Mouse (Mus musculus): ENCODE measurements around the gene Bcas2. TPM values are rescaled to one million over a fixed set of nuclear protein-coding genes. Genes with fewer than 3 reads are reported as not detected.
"Not testable (repeated sequence)": the region's sequence is repeated elsewhere in the genome, so short reads cannot be mapped to it uniquely, and the experiment has no call there.

Bcas2 gene
- polyA plus RNA-seq, 1 experiment from 2014 or later: 250 TPM

- Histone ChIP-seq H3K9me3 (ENCODE audit: control insufficient read depth, low read length) (no peaks in the 10 kb centered on the region), H3K27ac (ENCODE audit: low read depth, low read length) (no peak overlapping the region), H3K4me1 (ENCODE audit: control insufficient read depth, insufficient read depth, low read length) (no peaks in the 10 kb centered on the region), H3K4me2 (no peak overlapping the region), H3K4me3 (ENCODE audit: low read depth, low read length) (no peak overlapping the region), H3K36me3 (ENCODE audit: control insufficient read depth, insufficient read depth, low read length) (no peaks in the 10 kb centered on the region), H3K9ac (ENCODE audit: low read length) (no peak overlapping the region), H3K27me3 (ENCODE audit: control insufficient read depth, insufficient read depth, low read length) (no peaks in the 10 kb centered on the region)
- 92% methylated on average over 6 of the region's 6 CpGs for WGBS
- ATAC-seq (ENCODE audit: low FRiP score) (no peak), DNase-seq (ENCODE audit: low spot score, missing footprints) (no peak)
Observed at GRCm38 (mm10) chr3:103206393-103206792, 34.9 kb downstream of the Bcas2 start.

DNA sequence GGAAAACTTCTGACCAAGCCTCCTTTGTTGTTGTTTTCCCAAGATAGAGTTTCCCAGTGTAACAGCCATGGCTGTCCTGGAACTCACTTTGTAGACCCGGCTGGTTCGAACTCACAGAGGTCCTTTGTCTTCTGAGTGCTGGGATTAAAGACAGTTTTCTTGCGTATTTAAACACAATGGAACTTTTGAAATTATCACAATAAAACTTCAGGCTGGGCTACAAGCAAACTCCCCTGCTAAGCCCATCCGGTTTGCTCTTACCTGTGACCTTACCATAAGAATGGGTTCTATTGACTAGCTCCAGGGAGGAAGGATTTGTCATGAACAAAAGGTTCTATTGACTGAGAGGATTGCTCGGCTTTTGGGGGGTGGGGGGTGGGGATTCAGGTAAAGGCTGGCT lies 36.3 kb downstream of the Bcas2 start:
- ATAC-seq (ENCODE audit: low FRiP score) (no peak), DNase-seq (ENCODE audit: low spot score, missing footprints) (no peak)
- Histone ChIP-seq H3K36me3 (ENCODE audit: control insufficient read depth, insufficient read depth, low read length) (no peaks in the 10 kb centered on the region), H3K4me3 (ENCODE audit: low read depth, low read length) (no peak overlapping the region), H3K27me3 (ENCODE audit: control insufficient read depth, insufficient read depth, low read length) (no peaks in the 10 kb centered on the region), H3K9me3 (ENCODE audit: control insufficient read depth, low read length) (no peaks in the 10 kb centered on the region), H3K4me1 (ENCODE audit: control insufficient read depth, insufficient read depth, low read length) (no peaks in the 10 kb centered on the region), H3K9ac (ENCODE audit: low read length) (no peak overlapping the region), H3K27ac (ENCODE audit: low read depth, low read length) (no peak overlapping the region), H3K4me2 (no peak overlapping the region)
- WGBS: 26% methylated on average over 5 of the region's 5 CpGs

DNA sequence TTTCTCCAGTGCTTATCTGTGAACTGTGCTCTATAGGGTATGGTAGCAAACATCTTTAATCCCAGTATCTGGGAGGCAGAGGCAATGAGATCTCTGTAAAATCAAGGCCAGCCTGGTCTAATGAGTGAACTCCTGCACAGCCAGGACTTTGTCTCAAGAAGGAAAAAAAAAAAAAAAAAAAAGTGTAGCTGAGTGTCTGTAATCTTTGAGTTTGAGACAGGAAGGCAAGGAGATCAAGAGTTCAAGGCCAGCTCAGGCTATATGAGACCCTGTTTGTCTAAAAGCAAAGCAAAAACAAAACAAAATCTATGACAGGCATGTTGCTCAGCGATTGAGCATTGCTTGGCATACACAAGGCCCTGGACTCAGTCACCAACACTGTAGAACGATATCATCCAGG lies 36.8 kb downstream of the Bcas2 start:
- Histone ChIP-seq H3K4me2 (no peak overlapping the region), H3K9ac (ENCODE audit: low read length) (no peak overlapping the region), H3K27ac (ENCODE audit: low read depth, low read length) (no peak overlapping the region), H3K4me3 (ENCODE audit: low read depth, low read length) (no peak overlapping the region), H3K4me1 (ENCODE audit: control insufficient read depth, insufficient read depth, low read length) (no peaks in the 10 kb centered on the region), H3K27me3 (ENCODE audit: control insufficient read depth, insufficient read depth, low read length) (no peaks in the 10 kb centered on the region), H3K36me3 (ENCODE audit: control insufficient read depth, insufficient read depth, low read length) (no peaks in the 10 kb centered on the region), H3K9me3 (ENCODE audit: control insufficient read depth, low read length) (no peaks in the 10 kb centered on the region)
- WGBS: 85% methylated on average over 2 of the region's 2 CpGs
- DNase-seq (ENCODE audit: low spot score, missing footprints) (no peak), ATAC-seq (ENCODE audit: low FRiP score) (no peak)

- H3K9me3 ChIP-seq (ENCODE audit: control insufficient read depth, low read length): no peaks in the 10 kb centered on the region
- no peaks in the 10 kb centered on the region for H3K36me3 ChIP-seq (ENCODE audit: control insufficient read depth, insufficient read depth, low read length)
- no peak overlapping the region for H3K9ac ChIP-seq (ENCODE audit: low read length)
- DNase-seq (ENCODE audit: low spot score, missing footprints) (no peak), ATAC-seq (ENCODE audit: low FRiP score) (no peak)
- H3K4me1 ChIP-seq (ENCODE audit: control insufficient read depth, insufficient read depth, low read length): no peaks in the 10 kb centered on the region
- WGBS: 93% methylated on average over 2 of the region's 2 CpGs
- no peak overlapping the region for H3K4me3 ChIP-seq (ENCODE audit: low read depth, low read length)
- H3K4me2 ChIP-seq: no peak overlapping the region
- H3K27me3 ChIP-seq (ENCODE audit: control insufficient read depth, insufficient read depth, low read length): no peaks in the 10 kb centered on the region
- no peak overlapping the region for H3K27ac ChIP-seq (ENCODE audit: low read depth, low read length)
Observed at GRCm38 (mm10) chr3:103211101-103211500, 39.6 kb downstream of the Bcas2 start.

DNA sequence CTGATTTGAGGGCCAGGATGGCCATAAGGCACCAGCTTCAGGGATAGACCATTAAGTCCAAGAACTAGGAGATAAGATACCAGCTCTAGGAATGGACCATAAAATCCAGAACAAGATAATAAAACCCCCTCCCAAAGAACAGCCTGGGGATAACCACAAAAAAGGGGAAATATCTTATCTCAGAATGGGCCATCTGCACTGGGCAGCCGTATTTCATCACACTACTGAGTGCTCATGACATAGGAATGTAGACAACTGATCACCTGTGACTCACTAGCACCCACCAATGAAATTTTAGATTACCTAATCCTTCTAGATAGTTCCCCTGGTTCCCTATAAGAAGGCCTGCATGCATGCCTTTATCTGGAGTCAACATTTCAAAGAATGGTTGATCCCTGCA lies 40.7 kb downstream of the Bcas2 start:
- 86% methylated on average over 1 of the region's 1 CpGs for WGBS
- H3K9me3 ChIP-seq (ENCODE audit: control insufficient read depth, low read length): no peaks in the 10 kb centered on the region
- no peaks in the 10 kb centered on the region for H3K4me1 ChIP-seq (ENCODE audit: control insufficient read depth, insufficient read depth, low read length)
- H3K4me2 ChIP-seq: no peak overlapping the region
- DNase-seq (ENCODE audit: low spot score, missing footprints) (no peak), ATAC-seq (ENCODE audit: low FRiP score) (no peak)
- H3K27ac ChIP-seq (ENCODE audit: low read depth, low read length): no peak overlapping the region
- no peaks in the 10 kb centered on the region for H3K27me3 ChIP-seq (ENCODE audit: control insufficient read depth, insufficient read depth, low read length)
- H3K36me3 ChIP-seq (ENCODE audit: control insufficient read depth, insufficient read depth, low read length): no peaks in the 10 kb centered on the region
- no peak overlapping the region for H3K4me3 ChIP-seq (ENCODE audit: low read depth, low read length)
- H3K9ac ChIP-seq (ENCODE audit: low read length): no peak overlapping the region

DNA sequence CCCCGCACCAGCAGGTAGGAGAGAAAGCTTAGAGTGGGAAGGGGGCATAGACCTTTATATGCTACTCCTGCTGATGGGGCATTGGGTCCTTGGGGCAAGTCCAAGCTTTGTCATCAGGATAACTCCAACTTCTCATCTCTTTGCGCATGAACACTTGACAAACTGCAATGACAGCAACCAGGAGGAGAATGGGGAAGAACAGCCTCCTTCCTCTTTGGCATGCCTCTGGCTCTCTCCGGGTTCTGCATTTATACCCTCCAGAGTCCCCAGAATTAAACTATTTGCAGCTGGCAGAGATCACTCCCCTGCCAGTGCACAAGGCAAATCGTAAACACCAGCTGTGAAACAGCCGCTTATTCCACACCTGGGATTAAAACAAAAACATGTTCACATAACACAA lies 42.1 kb downstream of the Bcas2 start:
- Histone ChIP-seq H3K9me3 (ENCODE audit: control insufficient read depth, low read length) (no peaks in the 10 kb centered on the region), H3K27me3 (ENCODE audit: control insufficient read depth, insufficient read depth, low read length) (no peaks in the 10 kb centered on the region), H3K9ac (ENCODE audit: low read length) (no peak overlapping the region), H3K4me1 (ENCODE audit: control insufficient read depth, insufficient read depth, low read length) (no peaks in the 10 kb centered on the region), H3K27ac (ENCODE audit: low read depth, low read length) (no peak overlapping the region), H3K36me3 (ENCODE audit: control insufficient read depth, insufficient read depth, low read length) (no peaks in the 10 kb centered on the region), H3K4me3 (ENCODE audit: low read depth, low read length) (no peak overlapping the region), H3K4me2 (no peak overlapping the region)
- WGBS: 83% methylated on average over 5 of the region's 5 CpGs
- no peak for ATAC-seq (ENCODE audit: low FRiP score)
- no peak for DNase-seq (ENCODE audit: low spot score, missing footprints)

GRCm38 (mm10) chr3:103214593-103215285 lies 43.3 kb downstream of the Bcas2 start:
- Histone ChIP-seq H3K4me2 (no peak overlapping the region), H3K4me3 (ENCODE audit: low read depth, low read length) (no peak overlapping the region), H3K9ac (ENCODE audit: low read length) (no peak overlapping the region), H3K27ac (ENCODE audit: low read depth, low read length) (no peak overlapping the region), H3K9me3 (ENCODE audit: control insufficient read depth, low read length) (no peaks in the 10 kb centered on the region), H3K36me3 (ENCODE audit: control insufficient read depth, insufficient read depth, low read length) (no peaks in the 10 kb centered on the region), H3K4me1 (ENCODE audit: control insufficient read depth, insufficient read depth, low read length) (no peaks in the 10 kb centered on the region), H3K27me3 (ENCODE audit: control insufficient read depth, insufficient read depth, low read length) (no peaks in the 10 kb centered on the region)
- DNase-seq (ENCODE audit: low spot score, missing footprints): no peak
- 83% methylated on average over 8 of the region's 8 CpGs for WGBS
- ATAC-seq (ENCODE audit: low FRiP score): no peak

GRCm38 (mm10) chr3:103215399-103215798 lies 43.9 kb downstream of the Bcas2 start:
- not testable (repeated sequence) for H3K27me3 ChIP-seq (ENCODE audit: control insufficient read depth, insufficient read depth, low read length)

GRCm38 (mm10) chr3:103221435-103221834 lies 50.0 kb downstream of the Bcas2 start:
- no peak overlapping the region for H3K9ac ChIP-seq (ENCODE audit: low read length)

More at GRCm38 (mm10) chr3:103215399-103215798, 43.9 kb downstream of the Bcas2 start:
- not testable (repeated sequence) for H3K27ac ChIP-seq (ENCODE audit: low read depth, low read length); H3K4me1 ChIP-seq (ENCODE audit: control insufficient read depth, insufficient read depth, low read length); ATAC-seq (ENCODE audit: low FRiP score); H3K9ac ChIP-seq (ENCODE audit: low read length); H3K9me3 ChIP-seq (ENCODE audit: control insufficient read depth, low read length); DNase-seq (ENCODE audit: low spot score, missing footprints); H3K4me2 ChIP-seq; H3K36me3 ChIP-seq (ENCODE audit: control insufficient read depth, insufficient read depth, low read length); H3K4me3 ChIP-seq (ENCODE audit: low read depth, low read length)
- 90% methylated on average over 8 of the region's 8 CpGs for WGBS

More at GRCm38 (mm10) chr3:103221435-103221834, 50.0 kb downstream of the Bcas2 start:
- no peaks in the 10 kb centered on the region for H3K9me3 ChIP-seq (ENCODE audit: control insufficient read depth, low read length)
- no peak for DNase-seq (ENCODE audit: low spot score, missing footprints)
- no peak overlapping the region for H3K27ac ChIP-seq (ENCODE audit: low read depth, low read length)
- H3K4me2 ChIP-seq: no peak overlapping the region
- no peaks in the 10 kb centered on the region for H3K4me1 ChIP-seq (ENCODE audit: control insufficient read depth, insufficient read depth, low read length)
- no peaks in the 10 kb centered on the region for H3K27me3 ChIP-seq (ENCODE audit: control insufficient read depth, insufficient read depth, low read length)
- WGBS: 92% methylated on average over 2 of the region's 2 CpGs
- no peak for ATAC-seq (ENCODE audit: low FRiP score)
- H3K36me3 ChIP-seq (ENCODE audit: control insufficient read depth, insufficient read depth, low read length): no peaks in the 10 kb centered on the region
- no peak overlapping the region for H3K4me3 ChIP-seq (ENCODE audit: low read depth, low read length)
